Mouse (Mus musculus) left cerebral cortex, adult 18-20 months (tissue): Measurements from ENCODE around the gene Entpd8. TPM values are rescaled to one million over a fixed set of nuclear protein-coding genes. Genes with fewer than 3 reads are reported as not detected.

Experiments
- microRNA-seq, 2 experiments: library from miRNA; unstranded; fragments of <30 nt; microRNA quantifications; one replicate each; pipeline ENCODE4 v1.2.0; 2021
- total RNA-seq, 2 experiments: library from RNA; stranded (reverse); gene quantifications; 2 replicates each; pipeline ENCODE4 v1.2.3; 2021

Entpd8 gene
- total RNA-seq, 2 experiments from 2014 or later: not detected

Small RNAs within 50 kb of the gene (microRNA-seq; reads per million reads assigned to microRNA genes)
- gene Gm24328 (0 reads per million in 2 experiments), gene Mir7664 (0 to 0.50 reads per million in 2 experiments)

Other genes with a start within 250 kb of the Entpd8 start
- gene Ehmt1, start 160.7 kb upstream of the Entpd8 start, total RNA-seq: 10 to 100 TPM; 46.7 to 49.8 TPM
- gene Arrdc1, start 145.1 kb upstream of the Entpd8 start, total RNA-seq: 10 to 100 TPM; 14.1 to 15.3 TPM
- 10 to 100 TPM; 40.0 to 41.6 TPM for gene Zmynd19, start 130.5 kb upstream of the Entpd8 start, total RNA-seq
- gene Dph7, start 117.9 kb upstream of the Entpd8 start, total RNA-seq: 10 to 100 TPM; 24.8 to 32.6 TPM
- 10 to 100 TPM; 77.8 to 85.6 TPM for gene Mrpl41, start 105.2 kb upstream of the Entpd8 start, total RNA-seq
- gene Pnpla7, start 104.3 kb upstream of the Entpd8 start, total RNA-seq: 10 to 100 TPM; 15.6 to 19.5 TPM
- 100 to 1,000 TPM; 435 to 452 TPM for gene Nsmf, start 25.9 kb upstream of the Entpd8 start, total RNA-seq
- gene Noxa1, start 14.8 kb downstream of the Entpd8 start, total RNA-seq: not detected
- 10 to 100 TPM; 19.2 to 23.9 TPM for gene Nrarp, start 100.5 kb downstream of the Entpd8 start, total RNA-seq
- gene Tor4a, start 116.6 kb downstream of the Entpd8 start, total RNA-seq: 1 to 10 TPM; 2.2 to 2.5 TPM
- 10 to 100 TPM; 62.1 to 68.6 TPM for gene Nelfb, start 131.2 kb downstream of the Entpd8 start, total RNA-seq
- gene Stpg3, start 134.3 kb downstream of the Entpd8 start, total RNA-seq: under 1 TPM; 0.37 to 0.40 TPM
- not detected for gene Fam166a, start 138.4 kb downstream of the Entpd8 start, total RNA-seq
- 100 to 1,000 TPM; 358 to 360 TPM for gene Tubb4b, start 144.4 kb downstream of the Entpd8 start, total RNA-seq
- not detected for gene Slc34a3, start 154.1 kb downstream of the Entpd8 start, total RNA-seq
- not detected for gene Rnf224, start 156.5 kb downstream of the Entpd8 start, total RNA-seq
- 100 to 1,000 TPM; 252 to 262 TPM for gene Rnf208, start 162.0 kb downstream of the Entpd8 start, total RNA-seq
- not detected for gene Cysrt1, start 162.1 kb downstream of the Entpd8 start, total RNA-seq
- 1 to 10 TPM; 1.4 to 4.1 TPM for gene AL732309.1, start 166.6 kb downstream of the Entpd8 start, total RNA-seq
- 10 to 100 TPM; 31.8 to 37.8 TPM for gene Tmem203, start 175.1 kb downstream of the Entpd8 start, total RNA-seq
- 10 to 100 TPM; 13.7 to 17.9 TPM for gene Tprn, start 182.3 kb downstream of the Entpd8 start, total RNA-seq
- 10 to 100 TPM; 57.6 to 70.5 TPM for gene Ssna1, start 192.1 kb downstream of the Entpd8 start, total RNA-seq
- 10 to 100 TPM; 87.1 to 87.2 TPM for gene Anapc2, start 192.2 kb downstream of the Entpd8 start, total RNA-seq
- not detected for gene Tmem210, start 207.8 kb downstream of the Entpd8 start, total RNA-seq
- not detected for gene Lrrc26, start 209.6 kb downstream of the Entpd8 start, total RNA-seq
- 100 to 1,000 TPM; 393 to 402 TPM for gene Grin1, start 238.9 kb downstream of the Entpd8 start, total RNA-seq